Mouse (Mus musculus) liver, postnatal 0 days (tissue): ENCODE measurements around the gene Onecut3.

ENCODE experiments used
- CTCF ChIP-seq: sonication (generic); IDR thresholded peaks from 2 replicates; pipeline ENCODE4 v1.5.1; 2016; ENCODE audit warnings: antibody characterized with exemption, low read depth
- EP300 ChIP-seq: IDR thresholded peaks from 2 replicates; pipeline ENCODE4 v1.6.1; 2016; ENCODE audit warnings: antibody characterized with exemption, low read depth, mild to moderate bottlenecking

DNA sequence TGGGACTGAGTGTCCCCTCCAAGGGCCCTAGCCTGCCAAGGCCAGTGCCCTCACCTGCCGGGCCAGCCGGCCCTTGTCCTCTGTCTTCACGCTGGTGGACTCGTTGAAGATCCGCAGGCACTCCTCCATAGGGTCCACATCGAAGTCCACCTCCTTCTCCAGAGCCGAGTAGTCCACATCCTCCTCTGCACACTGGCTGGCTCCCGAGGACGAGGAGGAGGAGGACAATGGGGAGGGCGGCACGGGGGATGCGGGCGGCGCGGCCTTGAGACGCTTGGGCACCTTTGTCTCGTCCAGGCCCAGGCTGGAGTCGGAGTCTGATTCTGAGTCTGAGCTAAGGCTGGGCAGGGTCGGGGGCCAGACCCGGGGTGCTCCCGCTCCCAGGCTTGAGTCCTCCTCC lies 54.6 kb downstream of the Onecut3 start:
- TF ChIP-seq CTCF (no peak), EP300 (no peak)
